Mouse (Mus musculus): ENCODE data around the gene Car8. TPM values are rescaled to one million over a fixed set of nuclear protein-coding genes. Genes with fewer than 3 reads are reported as not detected.
"Not testable (repeated sequence)": the region's sequence is repeated elsewhere in the genome, so short reads cannot be mapped to it uniquely, and the experiment has no call there.

Gene Car8
- polyA plus RNA-seq, 1 experiment from 2014 or later, result 14.0 TPM

DNA sequence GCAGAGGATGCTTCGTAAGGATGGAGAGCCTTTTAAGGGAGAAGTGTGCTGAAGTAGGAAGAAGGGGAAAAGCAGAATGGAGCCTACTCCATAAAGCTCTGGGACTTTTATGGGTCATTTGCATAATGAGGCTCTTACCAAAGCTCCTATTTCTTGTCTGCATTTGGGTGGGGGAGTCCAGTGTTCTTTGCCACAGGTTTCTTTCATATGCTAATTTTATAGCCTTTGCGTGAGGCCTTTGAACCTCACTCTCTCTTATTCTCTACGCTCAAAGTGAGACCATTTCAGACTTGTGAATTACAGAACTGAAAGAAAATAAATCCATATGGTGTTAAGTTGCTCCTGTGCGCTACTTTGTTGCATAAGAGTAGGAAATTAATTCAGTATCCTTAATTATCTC, 140.8 kb downstream of the Car8 start:
- no peaks in the 10 kb centered on the region for H3K36me3 ChIP-seq (ENCODE audit: control insufficient read depth, insufficient read depth, low read length)
- H3K4me1 ChIP-seq (ENCODE audit: control insufficient read depth, insufficient read depth, low read length), result peaks cover 5% of the 10 kb centered on the region
- 9% methylated on average over 4 of the region's 4 CpGs for WGBS
- H3K9me3 ChIP-seq (replicated peaks; ENCODE audit: control insufficient read depth, low read length, poor library complexity, severe bottlenecking), result no peaks in the 10 kb centered on the region
- no peak overlapping the region for H3K27ac ChIP-seq (ENCODE audit: low read length)
- H3K27me3 ChIP-seq (ENCODE audit: control insufficient read depth, insufficient read depth, low read depth, low read length), result no peaks in the 10 kb centered on the region
- ATAC-seq, result no peak
- no peak overlapping the region for H3K9ac ChIP-seq (ENCODE audit: low read depth, low read length)
- H3K4me2 ChIP-seq (ENCODE audit: low read length), result no peak overlapping the region
- no peak overlapping the region for H3K4me3 ChIP-seq (ENCODE audit: low read depth, low read length)

DNA sequence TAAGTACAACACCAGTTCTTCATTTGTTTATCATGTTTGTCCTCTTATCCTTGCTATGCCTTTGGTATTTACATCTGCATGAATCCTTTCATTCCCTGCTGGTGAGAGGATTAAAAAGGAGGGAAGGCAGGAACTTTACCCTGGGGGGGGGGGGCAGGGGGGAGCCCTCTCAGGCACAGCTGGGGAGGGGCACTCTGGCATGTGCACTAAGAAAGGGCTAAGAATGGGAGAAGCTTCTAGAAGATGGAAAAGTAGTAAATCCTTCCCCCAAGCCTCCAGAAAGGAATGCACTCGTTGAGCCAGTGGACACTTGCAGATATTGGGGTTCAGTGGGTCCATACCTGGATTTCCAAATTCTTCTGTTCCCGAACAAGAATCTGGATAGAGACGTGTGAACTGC, 141.2 kb downstream of the Car8 start:
- no peaks in the 10 kb centered on the region for H3K9me3 ChIP-seq (replicated peaks; ENCODE audit: control insufficient read depth, low read length, poor library complexity, severe bottlenecking)
- H3K4me3 ChIP-seq (ENCODE audit: low read depth, low read length), result no peak overlapping the region
- H3K27ac ChIP-seq (ENCODE audit: low read length), result no peak overlapping the region
- peaks cover 5% of the 10 kb centered on the region for H3K4me1 ChIP-seq (ENCODE audit: control insufficient read depth, insufficient read depth, low read length)
- WGBS, result 23% methylated on average over 3 of the region's 3 CpGs
- H3K9ac ChIP-seq (ENCODE audit: low read depth, low read length), result no peak overlapping the region
- ATAC-seq, result no peak
- H3K36me3 ChIP-seq (ENCODE audit: control insufficient read depth, insufficient read depth, low read length), result no peaks in the 10 kb centered on the region
- no peaks in the 10 kb centered on the region for H3K27me3 ChIP-seq (ENCODE audit: control insufficient read depth, insufficient read depth, low read depth, low read length)
- no peak overlapping the region for H3K4me2 ChIP-seq (ENCODE audit: low read length)

DNA sequence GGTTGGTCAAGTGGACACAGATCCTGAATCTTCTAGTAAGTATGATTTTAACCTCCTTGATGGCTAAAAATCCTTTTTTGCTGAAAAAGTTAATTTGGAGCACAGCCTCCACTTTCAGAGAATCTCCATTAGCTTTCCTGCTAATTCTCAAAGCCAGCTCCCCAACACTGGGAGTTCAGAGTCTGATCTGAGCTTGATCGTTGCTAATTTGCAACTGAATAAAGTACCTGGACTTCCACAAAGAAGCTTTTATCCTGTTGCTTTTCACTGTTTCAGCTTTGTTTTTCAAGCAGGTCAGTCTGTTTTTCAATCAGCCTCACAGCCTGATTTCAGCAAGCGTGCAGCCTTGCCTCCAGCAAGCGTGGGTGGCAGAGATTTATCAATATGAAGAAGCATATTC, 145.3 kb downstream of the Car8 start:
- not testable (repeated sequence) for H3K4me3 ChIP-seq (ENCODE audit: low read depth, low read length); H3K4me1 ChIP-seq (ENCODE audit: control insufficient read depth, insufficient read depth, low read length); ATAC-seq; H3K9me3 ChIP-seq (replicated peaks; ENCODE audit: control insufficient read depth, low read length, poor library complexity, severe bottlenecking); H3K9ac ChIP-seq (ENCODE audit: low read depth, low read length); H3K4me2 ChIP-seq (ENCODE audit: low read length); H3K27me3 ChIP-seq (ENCODE audit: control insufficient read depth, insufficient read depth, low read depth, low read length); H3K27ac ChIP-seq (ENCODE audit: low read length); H3K36me3 ChIP-seq (ENCODE audit: control insufficient read depth, insufficient read depth, low read length)
- 48% methylated on average over 3 of the region's 3 CpGs for WGBS

Small RNAs within 50 kb of the gene (microRNA-seq; reads per million reads assigned to microRNA genes)
- not detected for gene Gm25355

All from midbrain, embryonic 16.5 days (tissue).